Mouse (Mus musculus) v-Abl transformed pro-B cells (cell line): ENCODE measurements around the gene Nup85.

ENCODE experiments used
- in situ Hi-C, 2 experiments: fragments of 400-800 bp; cut with MboI; formaldehyde crosslinking; loops; one replicate each; pipeline ENCODE4 v1.15.1; 2025; ENCODE audit not compliant: unreplicated experiment in 2 of 2

The Nup85 gene

DNA sequence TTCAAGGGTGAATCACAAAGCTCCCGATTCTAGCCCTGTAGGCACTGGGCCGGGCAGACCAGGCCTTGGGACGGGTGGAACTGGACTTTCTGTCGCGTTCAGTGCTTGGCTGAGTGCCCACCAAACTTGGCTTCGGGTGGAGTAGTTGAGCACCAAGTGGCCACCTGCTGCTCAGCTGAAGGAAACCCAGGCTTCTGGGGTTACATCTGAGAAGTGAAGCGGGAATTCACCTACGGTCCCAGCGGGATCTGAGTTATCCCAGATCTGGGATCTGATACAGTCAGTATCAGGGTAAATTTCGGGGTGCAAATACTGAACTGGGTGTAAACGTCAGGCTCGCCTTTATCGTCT lies 47.8 kb downstream of the Nup85 start:
- in situ Hi-C loops, result loop anchor here (5.0 to 10.0 kb wide), 5 partner anchors 50 to 257 kb away; partner anchors contain the start of genes Caskin2 (in 1 of the 2), Nup85 (in 1 of the 2) and Tsen54 (in 1 of the 2)

DNA sequence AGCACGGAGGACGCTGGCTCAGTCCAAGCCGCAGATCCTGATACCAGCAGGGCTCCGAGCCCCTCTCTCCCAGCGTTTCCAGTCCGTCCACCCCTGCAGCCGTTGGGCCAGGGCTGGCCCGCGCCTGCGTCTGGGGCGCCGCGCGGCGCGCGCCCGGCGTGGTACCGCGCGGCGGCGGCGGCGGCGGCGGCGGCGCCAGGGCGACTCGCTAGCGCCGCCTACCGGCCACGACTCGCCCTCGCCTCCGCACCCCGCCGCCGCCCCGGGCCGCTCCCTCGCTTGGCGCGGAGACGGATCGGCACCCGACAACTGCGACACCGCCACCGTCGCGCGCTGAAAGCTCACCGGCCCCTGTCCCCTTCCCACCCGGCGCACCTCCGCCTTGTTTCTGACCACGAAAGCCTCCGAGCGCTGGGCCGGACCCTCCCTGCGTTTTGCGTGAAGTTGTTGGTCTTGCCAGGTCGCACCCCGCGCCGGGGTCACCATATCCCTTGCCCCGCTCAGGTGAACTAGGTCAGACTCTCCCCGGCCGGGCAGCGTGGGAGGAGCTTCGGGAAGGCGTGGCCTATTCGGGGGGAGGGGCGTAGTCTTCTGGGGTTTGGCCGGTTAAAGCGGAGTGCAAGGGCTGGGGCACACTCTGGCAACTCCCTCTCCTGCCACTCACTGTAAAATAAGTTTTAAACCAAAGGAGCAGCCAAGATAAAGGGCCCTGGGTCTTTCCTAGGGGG lies 48.3 kb downstream of the Nup85 start, which contains the start of gene Mif4gd:
Mif4gd (minus strand) TSS at position 560 of the 728 bp plus-strand sequence.
- in situ Hi-C loops, result loop anchor here (5.0 to 10.0 kb wide), 5 partner anchors 50 to 258 kb away; partner anchors contain the start of genes Caskin2 (in 1 of the 2), Nup85 (in 1 of the 2) and Tsen54 (in 1 of the 2)

DNA sequence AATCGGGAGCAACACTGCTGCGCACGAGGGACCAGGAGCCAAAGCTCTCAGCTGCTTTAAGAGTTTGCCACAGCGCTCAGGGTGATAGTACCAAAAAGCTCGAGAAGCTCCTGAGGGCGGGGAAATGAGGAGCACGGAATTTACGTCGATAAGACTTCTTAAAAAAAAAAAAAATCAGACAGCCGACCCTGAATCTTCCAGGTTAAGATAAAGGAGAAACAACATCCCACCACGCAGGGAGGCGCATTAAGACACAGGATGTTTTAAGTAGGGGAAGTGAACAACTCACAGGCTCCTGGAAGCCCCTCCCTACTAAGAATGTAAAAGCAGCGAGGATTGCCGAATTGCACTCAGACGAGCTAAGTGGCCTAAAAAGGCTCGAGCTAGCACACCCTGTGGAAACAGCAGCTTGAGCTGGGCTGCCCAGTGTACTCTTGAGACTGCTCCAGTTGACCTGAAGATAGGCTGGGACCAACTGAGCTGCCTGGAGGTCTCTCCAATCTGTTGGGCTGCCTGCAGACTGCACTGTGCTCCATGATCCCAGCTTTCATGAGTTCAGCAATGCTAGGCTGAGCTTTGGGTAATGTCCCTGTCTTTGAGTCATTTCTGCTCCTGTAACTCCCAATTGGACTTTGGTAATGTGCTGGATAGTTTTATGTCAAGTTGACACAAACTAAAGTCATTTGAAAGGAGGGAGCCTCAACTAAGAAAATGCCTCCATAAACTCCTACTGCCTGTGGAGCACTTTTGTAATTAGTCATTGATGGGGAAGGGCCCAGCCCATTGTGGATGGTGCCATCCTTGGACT lies 49.1 kb downstream of the Nup85 start:
- in situ Hi-C loops, result loop anchor here (5.0 to 10.0 kb wide), 5 partner anchors 51 to 259 kb away; partner anchors contain the start of genes Caskin2 (in 1 of the 2), Nup85 (in 1 of the 2) and Tsen54 (in 1 of the 2)

DNA sequence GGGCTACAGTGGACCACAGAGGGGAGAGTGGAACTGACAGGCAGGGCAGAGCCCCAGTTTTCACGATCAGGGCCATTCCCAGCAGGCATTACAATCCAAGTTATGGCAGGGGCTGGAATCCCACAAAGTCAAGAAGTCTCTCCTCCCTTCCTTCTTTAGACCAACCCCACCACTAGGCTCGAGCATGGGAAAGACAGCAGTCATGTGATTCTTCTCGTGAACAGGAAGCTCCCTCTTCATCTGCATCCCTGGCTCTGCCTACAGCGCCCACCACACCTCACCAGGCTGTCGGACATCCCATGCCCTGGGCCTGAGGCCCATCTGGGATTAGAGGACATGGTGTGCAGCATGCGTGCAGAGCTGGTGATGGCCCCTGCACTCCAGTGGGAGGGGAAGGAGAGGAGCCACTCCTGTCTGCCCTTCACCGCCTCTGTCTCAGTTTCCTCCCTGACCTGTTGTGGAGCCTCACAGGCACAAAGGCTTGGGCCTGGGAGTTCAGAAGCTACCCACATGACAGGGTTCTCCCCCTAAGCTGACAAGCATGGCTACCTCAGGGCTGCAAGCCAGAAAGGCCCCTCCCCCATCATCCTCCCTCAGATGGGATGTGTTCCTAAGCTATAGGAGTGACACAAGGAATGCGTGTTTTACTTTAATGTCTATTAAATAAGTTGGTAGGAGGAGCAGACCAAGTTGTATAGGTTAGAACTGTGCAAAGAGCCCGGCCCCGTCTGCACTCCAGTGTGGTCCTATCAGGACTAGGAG lies 50.3 kb downstream of the Nup85 start:
- in situ Hi-C loops, result loop anchor here (5.0 to 10.0 kb wide), 5 partner anchors 52 to 260 kb away; partner anchors contain the start of genes Caskin2 (in 1 of the 2), Nup85 (in 1 of the 2) and Tsen54 (in 1 of the 2)

DNA sequence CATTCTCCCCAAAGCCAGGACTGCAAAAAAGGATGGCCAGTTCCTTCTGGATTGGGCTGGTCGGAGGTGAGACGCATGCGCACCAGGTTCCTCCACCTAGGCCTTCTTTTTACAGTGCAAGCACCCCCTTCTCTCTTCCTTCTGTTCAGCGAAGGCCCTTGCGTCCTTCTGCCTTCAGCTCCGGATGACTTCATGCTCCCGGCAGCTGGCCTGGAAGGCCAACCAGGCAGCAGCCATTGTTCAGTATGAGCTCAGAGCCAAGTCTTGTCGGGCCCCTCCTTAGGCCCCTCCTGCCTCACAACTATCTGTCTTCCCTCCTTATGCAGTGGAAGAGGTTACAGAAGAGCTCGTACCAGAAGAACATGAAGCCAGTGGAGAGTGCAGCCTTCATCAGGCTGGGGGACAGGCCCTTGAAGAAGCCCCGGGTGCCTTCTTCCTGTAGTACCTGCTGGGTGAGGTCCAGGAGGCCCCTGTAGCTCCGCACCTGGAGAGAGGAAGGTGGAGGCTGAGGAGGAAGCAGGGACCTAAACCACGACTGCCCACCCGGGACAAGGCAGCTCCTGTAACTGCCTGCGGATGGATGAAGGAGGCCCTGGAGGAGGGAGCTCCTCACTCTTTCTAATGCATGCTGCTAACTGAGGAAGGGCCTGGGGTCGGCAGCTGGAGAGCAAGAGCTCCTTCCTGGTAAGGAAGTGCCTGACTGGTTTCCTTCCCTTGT lies 51.0 kb downstream of the Nup85 start:
- in situ Hi-C loops, result loop anchor here (10.0 kb wide), 2 partner anchors 200 to 260 kb away; partner anchors contain the start of genes Caskin2 (in 1 of the 2) and Tsen54 (in 1 of the 2)

DNA sequence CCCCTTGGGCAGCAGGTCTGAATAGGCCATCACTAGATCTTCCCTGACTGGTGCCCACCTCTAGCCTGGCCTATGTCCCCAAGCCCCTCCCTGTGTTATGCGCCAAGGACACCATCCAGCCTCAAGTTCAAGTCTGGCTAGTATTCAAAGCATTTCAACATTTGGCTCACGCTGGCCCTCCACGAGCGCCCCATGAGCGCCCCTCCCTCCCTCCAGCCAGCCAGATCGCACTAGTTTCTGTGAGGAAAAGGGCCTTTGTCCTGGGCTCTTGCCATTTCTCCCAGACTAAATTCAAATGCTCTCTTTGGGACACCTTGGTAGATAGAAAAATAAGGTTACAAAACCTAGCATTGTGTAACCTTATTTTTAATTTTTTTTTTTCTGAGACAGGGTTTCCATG lies 51.6 kb downstream of the Nup85 start:
- in situ Hi-C loops, result loop anchor here (10.0 kb wide), 2 partner anchors 199 to 261 kb away; partner anchors contain the start of genes Caskin2 (in 1 of the 2) and Tsen54 (in 1 of the 2)

DNA sequence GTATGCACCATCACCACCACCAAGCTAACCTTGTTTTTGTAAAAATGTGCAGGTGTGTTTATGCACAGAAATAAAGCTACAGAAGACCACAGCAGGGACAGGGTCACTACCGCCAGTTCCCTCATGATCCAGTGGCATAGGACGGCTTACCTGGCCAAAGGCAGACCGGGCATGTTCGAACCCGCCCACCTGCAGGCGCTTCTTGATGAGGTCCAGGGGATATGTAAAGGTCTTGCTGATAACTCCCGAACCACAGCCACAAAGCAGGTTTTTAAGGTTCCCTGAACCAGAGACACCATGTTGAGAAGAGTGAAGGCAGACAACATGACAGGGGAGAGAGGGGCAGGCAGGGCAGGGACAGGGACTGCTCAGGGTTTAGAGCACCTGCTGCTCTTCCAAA lies 52.1 kb downstream of the Nup85 start:
- in situ Hi-C loops, result loop anchor here (10.0 kb wide), 2 partner anchors 198 to 262 kb away; partner anchors contain the start of genes Caskin2 (in 1 of the 2) and Tsen54 (in 1 of the 2)

DNA sequence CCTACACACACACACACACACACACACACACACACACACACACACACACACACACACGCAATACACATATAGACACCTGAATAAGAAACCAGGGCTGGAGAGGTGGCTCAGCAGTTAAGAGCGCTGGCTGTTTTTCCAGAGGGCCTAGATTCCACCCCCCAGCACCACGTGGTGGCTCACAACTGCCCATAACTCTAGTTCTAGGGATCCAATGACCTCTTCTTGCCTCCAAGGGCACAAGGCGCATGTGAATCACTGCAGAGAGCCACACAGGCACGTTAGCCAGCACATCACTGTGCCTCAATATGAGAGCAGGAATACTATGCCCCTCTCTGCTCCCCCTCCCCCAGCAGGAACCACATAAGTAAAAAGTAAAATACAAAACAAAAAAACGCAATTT lies 52.7 kb downstream of the Nup85 start:
- in situ Hi-C loops, result loop anchor here (10.0 kb wide), 2 partner anchors 198 to 262 kb away; partner anchors contain the start of genes Caskin2 (in 1 of the 2) and Tsen54 (in 1 of the 2)

DNA sequence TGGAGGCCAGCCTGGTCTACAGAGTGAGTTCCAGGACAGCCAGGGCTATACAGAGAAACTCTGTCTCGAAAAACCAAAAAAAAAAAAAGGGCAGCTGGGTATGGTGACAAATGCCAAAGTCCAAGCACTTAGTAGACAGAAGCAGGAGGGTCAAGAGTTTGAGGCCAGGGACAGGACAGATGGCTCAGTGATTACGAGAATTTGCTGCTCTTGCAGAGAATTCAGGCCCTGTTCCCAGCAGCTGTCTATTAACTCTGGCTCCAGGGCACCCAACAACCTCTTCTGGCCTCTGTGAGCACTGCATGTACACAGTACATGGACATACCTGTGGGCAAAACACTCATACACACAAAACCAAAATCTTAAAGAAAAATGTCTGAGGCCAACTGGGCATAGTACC lies 53.8 kb downstream of the Nup85 start:
- in situ Hi-C loops, result loop anchor here (10.0 kb wide), 2 partner anchors 197 to 263 kb away; partner anchors contain the start of genes Caskin2 (in 1 of the 2) and Tsen54 (in 1 of the 2)

DNA sequence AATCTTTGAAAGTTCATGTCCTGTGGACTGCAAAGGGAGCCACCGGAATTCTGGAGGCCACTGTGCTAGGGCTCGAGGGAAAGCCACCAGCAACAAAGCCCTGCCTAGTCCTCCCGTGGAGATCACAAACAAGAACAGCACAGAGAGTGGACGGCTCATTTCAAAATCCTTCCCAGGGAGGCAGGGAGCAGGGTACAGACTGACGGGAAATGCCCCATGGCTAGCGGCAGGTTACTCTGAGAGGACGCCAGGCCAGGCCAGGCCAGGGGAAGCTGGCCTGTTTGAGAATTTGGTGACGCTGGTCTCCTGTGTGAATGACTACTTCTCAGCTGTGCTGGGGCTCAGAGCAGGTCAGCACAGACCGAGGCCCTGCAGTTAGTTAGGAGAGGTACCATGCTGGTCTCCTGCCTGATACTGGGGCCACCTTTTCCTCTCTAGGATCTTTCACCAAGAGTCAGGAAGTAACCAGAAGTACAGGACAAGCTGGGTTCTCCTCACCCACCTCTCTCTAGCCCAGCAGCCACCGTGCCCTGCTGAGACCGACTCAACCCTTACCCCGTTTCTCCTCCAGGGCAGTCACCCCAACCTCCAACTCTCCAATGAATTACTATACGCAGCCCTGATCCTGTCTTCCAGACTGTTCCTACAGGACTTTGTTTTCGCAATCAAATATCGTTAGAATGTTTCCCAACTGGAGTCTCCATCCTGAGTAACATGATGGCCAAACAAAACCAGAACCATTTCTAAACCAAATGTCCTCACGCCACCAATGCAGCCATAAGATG lies 54.7 kb downstream of the Nup85 start:
- in situ Hi-C loops, result loop anchor here (10.0 kb wide), 2 partner anchors 196 to 264 kb away; partner anchors contain the start of genes Caskin2 (in 1 of the 2) and Tsen54 (in 1 of the 2)

DNA sequence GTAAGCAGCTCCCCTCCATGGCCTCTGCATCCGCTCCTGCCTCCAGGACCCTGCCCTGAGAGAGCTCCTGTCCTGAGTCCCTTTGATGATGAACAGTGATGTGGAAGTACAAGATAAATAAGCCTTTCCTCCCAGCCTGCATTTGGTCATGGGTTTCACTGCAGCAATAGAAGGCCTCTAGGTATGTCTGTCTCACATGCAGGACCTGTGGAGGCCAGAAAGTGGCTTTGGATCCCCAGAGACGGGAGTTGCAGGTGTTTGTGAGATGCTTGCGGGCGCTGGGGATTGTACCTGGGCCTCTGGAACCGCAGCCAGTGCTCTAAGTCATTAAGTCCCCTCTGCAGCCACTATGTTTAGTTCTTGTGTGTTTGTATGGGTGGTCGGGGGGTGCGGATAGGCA lies 55.7 kb downstream of the Nup85 start:
- in situ Hi-C loops, result loop anchor here (10.0 kb wide), 2 partner anchors 195 to 265 kb away; partner anchors contain the start of genes Caskin2 (in 1 of the 2) and Tsen54 (in 1 of the 2)

DNA sequence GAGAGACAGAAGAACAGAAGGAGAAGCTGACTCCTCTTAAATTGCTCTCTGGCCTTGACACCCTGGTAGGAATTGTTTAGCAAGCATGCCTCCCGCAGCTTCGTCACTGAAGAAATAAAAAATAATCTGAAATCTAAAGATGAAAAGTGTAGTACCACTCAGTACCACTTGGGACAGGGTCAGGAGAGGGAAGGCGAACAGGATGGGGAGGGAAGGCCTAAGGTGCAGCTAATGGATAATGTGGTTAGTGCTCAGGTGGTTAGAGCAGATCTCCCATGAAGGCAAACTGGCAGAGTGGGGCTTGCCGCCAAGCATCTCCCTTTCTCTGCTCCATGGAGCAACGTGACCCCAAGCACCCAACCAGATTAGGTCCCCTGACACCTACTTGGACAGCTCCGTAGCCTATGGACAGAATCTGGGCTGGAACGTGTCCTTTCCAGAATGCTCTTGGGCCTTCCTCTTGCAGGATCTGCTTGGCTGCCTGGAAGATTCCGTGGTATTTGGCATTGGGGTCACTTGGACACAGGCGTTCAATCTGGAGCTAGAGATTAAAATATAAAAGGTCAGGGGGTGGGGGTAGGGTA lies 59.3 kb downstream of the Nup85 start:
- in situ Hi-C loops, result no loop called here

DNA sequence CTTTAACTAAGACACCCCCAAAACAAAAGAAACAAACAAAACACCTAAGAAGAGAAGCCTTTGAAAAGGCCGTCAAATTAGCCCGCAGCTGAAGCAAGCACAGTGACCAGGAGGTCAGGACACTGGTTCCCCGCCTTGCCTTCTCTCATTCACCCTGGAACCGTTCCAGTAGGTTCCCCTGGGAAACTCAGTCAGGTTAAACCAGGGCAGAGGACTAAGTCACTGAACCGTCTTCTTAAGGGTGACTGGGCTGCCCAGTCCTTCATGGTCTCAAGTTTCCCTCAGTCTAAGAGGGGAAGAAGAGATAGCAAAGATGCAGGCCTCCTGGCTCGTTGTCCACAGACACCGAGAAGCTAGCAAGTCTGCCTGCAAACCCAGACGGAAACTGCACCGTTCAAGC lies 61.6 kb downstream of the Nup85 start:
- in situ Hi-C loops, result no loop called here

DNA sequence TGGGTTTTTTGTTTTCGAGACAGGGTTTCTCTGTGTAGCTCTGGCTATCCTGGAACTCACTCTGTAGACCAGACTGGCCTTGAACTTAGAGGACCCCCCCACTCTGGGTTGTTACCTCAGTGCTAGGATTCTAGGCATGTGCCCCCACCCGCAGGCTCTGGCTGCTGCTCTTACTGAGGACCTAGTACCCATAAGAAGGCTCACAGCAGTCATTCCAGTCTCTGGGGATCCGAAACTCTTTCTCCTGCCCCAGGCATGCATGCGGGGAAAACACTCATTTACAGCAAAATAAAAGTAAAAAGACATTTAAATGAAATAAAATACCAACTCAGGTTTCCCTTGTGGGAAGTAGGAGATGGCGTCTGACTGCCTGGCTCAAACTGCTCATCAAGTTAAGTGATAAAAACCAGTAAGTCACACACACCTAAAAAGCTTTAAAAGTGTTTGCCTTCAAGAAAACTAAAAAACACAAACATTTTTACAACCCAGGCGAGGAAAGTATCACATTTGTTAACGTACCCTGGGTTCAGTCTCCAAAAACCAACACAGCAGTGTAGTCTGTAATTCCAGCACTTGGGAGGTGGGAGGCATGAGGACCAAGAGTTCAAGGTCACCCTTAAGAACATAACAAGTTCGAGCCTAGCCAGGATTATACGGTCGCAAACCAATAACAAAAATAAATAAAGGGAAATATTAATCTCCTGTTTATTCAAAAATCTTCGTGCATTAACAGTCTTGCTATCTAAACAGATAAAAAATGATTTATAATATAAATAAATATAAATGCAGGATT lies 62.8 kb downstream of the Nup85 start:
- in situ Hi-C loops, result no loop called here

DNA sequence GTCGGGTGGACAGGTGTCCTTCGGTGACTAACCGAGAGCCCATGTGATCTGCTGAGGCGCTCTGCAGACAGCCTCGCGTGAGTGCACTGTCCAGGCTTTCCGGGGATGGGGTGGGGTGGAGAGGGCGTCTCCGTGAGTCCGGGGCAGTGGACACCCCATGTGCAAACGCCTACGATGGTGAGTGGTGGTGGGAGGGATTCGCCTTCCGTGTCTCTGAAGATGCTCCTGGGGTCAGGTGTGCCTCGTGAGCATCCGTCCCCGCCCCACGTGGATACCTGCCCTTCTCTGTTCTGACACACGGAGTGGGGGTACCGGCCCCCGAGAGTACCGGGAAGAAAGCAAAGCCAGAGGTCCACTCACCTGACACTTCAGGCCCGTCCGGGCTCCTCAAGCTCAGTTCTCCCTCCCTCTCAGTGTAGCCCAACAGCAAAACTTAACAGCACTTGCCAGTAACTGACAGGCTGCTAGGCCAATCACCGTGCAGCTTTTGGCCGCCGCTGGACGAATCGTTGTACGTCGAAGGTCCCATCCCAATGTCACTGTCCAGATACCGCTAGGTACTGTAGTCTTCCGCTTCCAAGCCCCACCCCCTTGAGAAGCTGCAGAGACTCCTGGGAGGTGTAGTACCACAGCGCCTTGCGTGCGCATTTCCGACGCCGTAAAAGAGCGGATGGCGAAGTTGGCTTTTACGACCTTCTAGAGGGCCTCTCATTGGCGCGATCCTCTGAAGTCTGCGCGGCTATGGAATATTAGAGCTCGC lies 63.7 kb downstream of the Nup85 start, which contains the start of gene Slc25a19:
Slc25a19 (minus strand) TSS at position 591 of the 760 bp plus-strand sequence.
- in situ Hi-C loops, result no loop called here

DNA sequence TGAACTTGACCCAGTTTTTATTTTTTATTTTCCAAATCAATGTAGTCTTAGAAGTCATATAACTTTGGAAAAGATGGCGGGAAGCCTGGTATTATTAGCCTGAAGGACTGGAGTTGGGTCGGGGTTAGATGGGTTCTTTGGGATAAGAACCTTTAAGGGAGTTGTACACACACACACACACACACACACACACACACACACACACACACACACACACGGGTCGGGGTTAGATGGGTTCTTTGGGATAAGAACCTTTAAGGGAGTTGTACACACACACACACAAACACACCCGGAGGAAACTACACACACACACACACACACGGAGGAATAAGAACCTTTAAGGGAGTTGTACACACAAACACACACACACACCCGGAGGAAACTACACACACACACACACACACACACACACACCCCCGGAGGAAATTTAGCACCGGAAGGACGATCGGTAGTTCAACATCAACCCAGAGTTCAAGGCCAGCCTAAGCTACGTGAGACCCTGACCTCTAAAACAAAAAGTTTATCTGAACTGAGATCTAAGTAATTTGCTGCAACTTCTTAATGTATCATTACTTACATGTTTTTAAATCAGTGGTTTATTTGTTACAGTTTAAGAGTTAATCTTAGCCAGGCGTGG lies 64.3 kb downstream of the Nup85 start:
- in situ Hi-C loops, result no loop called here
